In genomic region chr17:6110956-6111355, GRCm38 (mm10) we compare ENCODE assay signal across 12 mouse cellular contexts. TPM values are rescaled to one million over a fixed set of nuclear protein-coding genes. Genes with fewer than 3 reads are reported as not detected.
DNase-seq lines count a peak whose midpoint lies in the region; ATAC-seq and TF ChIP-seq lines count a peak whose summit lies in the region.
"Had no signal": no experiment of that assay in that cellular context is flagged by ENCODE, and none has a peak within 500 bp of the region (broad histone marks: within the 10 kb centered on the region; RNA-seq: fewer than 3 reads in every experiment).

No protein-coding gene starts in this region.

- H3K27ac ChIP-seq in hindbrain, embryonic 11.5 days (ENCODE audit: low read depth, low read length): no peak overlapping the region
- H3K27ac ChIP-seq in hindbrain, embryonic 14.5 days: no peak overlapping the region
- H3K27ac ChIP-seq: hindbrain, embryonic 12.5 days; liver, embryonic 12.5 days had no signal

- no peak overlapping the region for H3K4me2 ChIP-seq in hindbrain, embryonic 11.5 days (replicated peaks; ENCODE audit: low read depth, low read length)
- H3K4me2 ChIP-seq in hindbrain, embryonic 14.5 days (replicated peaks): no peak overlapping the region
- H3K4me2 ChIP-seq: hindbrain, embryonic 12.5 days; liver, embryonic 12.5 days had no signal

- 84% methylated on average over 3 of the region's 3 CpGs for WGBS in hindbrain, embryonic 11.5 days
- WGBS in hindbrain, embryonic 14.5 days: 81% methylated on average over 3 of the region's 3 CpGs

- H3K27me3 ChIP-seq in hindbrain, embryonic 11.5 days (ENCODE audit: control insufficient read depth, insufficient read depth, low read length): no peaks in the 10 kb centered on the region
- H3K27me3 ChIP-seq in hindbrain, embryonic 14.5 days (ENCODE audit: control insufficient read depth, insufficient read depth, low read length): no peaks in the 10 kb centered on the region
- H3K27me3 ChIP-seq: hindbrain, embryonic 12.5 days had no signal

- 0 out of 2 replicates have a peak, but pooled peaks have one; percentile 8 for TF ChIP-seq CTCF in brain, embryonic 14.5 days (IDR thresholded peaks at IDR 0.05; ENCODE audit: borderline replicate concordance, extremely low read depth, insufficient read depth, insufficient read length)

- no peak overlapping the region for H3K4me3 ChIP-seq in hindbrain, embryonic 11.5 days (ENCODE audit: low read depth, low read length)
- no peak overlapping the region for H3K4me3 ChIP-seq in hindbrain, embryonic 14.5 days (replicated peaks; ENCODE audit: low read length)
- H3K4me3 ChIP-seq: hindbrain, embryonic 12.5 days; liver, embryonic 12.5 days had no signal

- TF ChIP-seq POLR2A in brain, embryonic 14.5 days (IDR thresholded peaks at IDR 0.05; ENCODE audit: borderline replicate concordance, extremely low read depth, insufficient read depth, insufficient read length, poor library complexity, severe bottlenecking): no peak

- no peak overlapping the region for H3K9ac ChIP-seq in hindbrain, embryonic 11.5 days (ENCODE audit: low read depth, low read length)
- H3K9ac ChIP-seq in hindbrain, embryonic 14.5 days: no peak overlapping the region
- H3K9ac ChIP-seq: hindbrain, embryonic 12.5 days; liver, embryonic 12.5 days had no signal

- no peaks in the 10 kb centered on the region for H3K9me3 ChIP-seq in hindbrain, embryonic 11.5 days (ENCODE audit: control insufficient read depth, low read length)
- no peaks in the 10 kb centered on the region for H3K9me3 ChIP-seq in hindbrain, embryonic 14.5 days (ENCODE audit: control insufficient read depth, low read length)
- H3K9me3 ChIP-seq: hindbrain, embryonic 12.5 days; liver, embryonic 12.5 days had no signal

- DNase-seq in adrenal gland, postnatal 10 days: peak; percentile 24
- no peak for DNase-seq in adrenal gland, adult 8-10 months
- DNase-seq in hindbrain, embryonic 11.5 days (ENCODE audit: low spot score): peak; percentile 18
- DNase-seq in hindbrain, embryonic 14.5 days (ENCODE audit: low spot score): no peak
- DNase-seq in 416B (ENCODE audit: low read depth) (peak; percentile 68), MN1 (ENCODE audit: low spot score) (no peak)
- peak; percentile 37 for DNase-seq in brain, embryonic 14.5 days (ENCODE audit: low read depth)
- DNase-seq in right cerebral cortex, postnatal 36 days (ENCODE audit: low spot score in 2 of 2): no peak
- DNase-seq: kidney, postnatal 10 days; right cerebral cortex, adult 18-20 months had no signal

- ATAC-seq in hindbrain, embryonic 11.5 days (ENCODE audit: low FRiP score): no peak
- no peak for ATAC-seq in hindbrain, embryonic 14.5 days (ENCODE audit: low FRiP score)
- ATAC-seq: liver, embryonic 12.5 days had no signal

- H3K4me1 ChIP-seq in hindbrain, embryonic 11.5 days (replicated peaks; ENCODE audit: control insufficient read depth, insufficient read depth, low read length): no peaks in the 10 kb centered on the region; the same call in 1 of the 2 replicates
- peaks cover 22% of the 10 kb centered on the region for H3K4me1 ChIP-seq in hindbrain, embryonic 14.5 days (replicated peaks; ENCODE audit: control insufficient read depth, insufficient read depth, low read length)

- no peaks in the 10 kb centered on the region for H3K36me3 ChIP-seq in hindbrain, embryonic 11.5 days (ENCODE audit: control insufficient read depth, insufficient read depth, low read length)
- peaks cover 17% of the 10 kb centered on the region; the same call in 1 of the 2 replicates for H3K36me3 ChIP-seq in hindbrain, embryonic 14.5 days (replicated peaks; ENCODE audit: control insufficient read depth, insufficient read depth)
- H3K36me3 ChIP-seq: liver, embryonic 12.5 days had no signal

RNA-seq across cellular contexts. Expression of gene Tulp4, which starts 4.7 kb away (rescaled TPM):
- total RNA-seq in adrenal gland, postnatal 10 days (2021): 10 to 100 TPM; 66.8 to 82.4 TPM
- 100 to 1,000 TPM in 2 of 4 experiments, 10 to 100 TPM in 2; 86.9 to 123 (median 107) TPM for total RNA-seq in adrenal gland, adult 8-10 months (2022)
- 129 and 178 TPM in 2 replicates for polyA plus RNA-seq in hindbrain, embryonic 11.5 days (2014; fragmentation: Nextera tagmentation; extraction: Ambion mirVana)
- polyA plus RNA-seq in hindbrain, embryonic 14.5 days (2014; fragmentation: Nextera tagmentation; extraction: Ambion mirVana): 164 and 177 TPM in 2 replicates
- 140 and 178 TPM in 2 replicates for polyA plus RNA-seq in brain, embryonic 14.5 days (2012; rRNA removed)

RNA-seq across cellular contexts. Expression of gene Gtf2h5, which starts 31.4 kb away (rescaled TPM):
- 10 to 100 TPM; 90.9 to 96.9 TPM for total RNA-seq in adrenal gland, postnatal 10 days (2021)
- total RNA-seq in adrenal gland, adult 8-10 months (2022): 10 to 100 TPM; 72.6 to 91.7 (median 76.8) TPM
- polyA plus RNA-seq in hindbrain, embryonic 11.5 days (2014; fragmentation: Nextera tagmentation; extraction: Ambion mirVana): 160 and 167 TPM in 2 replicates
- polyA plus RNA-seq in hindbrain, embryonic 14.5 days (2014; fragmentation: Nextera tagmentation; extraction: Ambion mirVana): 204 and 214 TPM in 2 replicates
- polyA plus RNA-seq in brain, embryonic 14.5 days (2012; rRNA removed): 88.8 and 95.2 TPM in 2 replicates

RNA-seq across cellular contexts. Expression of gene Serac1, which starts 31.4 kb away (rescaled TPM):
- total RNA-seq in adrenal gland, postnatal 10 days (2021): 1 to 10 TPM; 5.4 to 8.2 TPM
- total RNA-seq in adrenal gland, adult 8-10 months (2022): 10 to 100 TPM in 2 of 4 experiments, 1 to 10 TPM in 2; 8.9 to 10.6 (median 9.9) TPM
- 8.0 TPM in 2 replicates for polyA plus RNA-seq in hindbrain, embryonic 11.5 days (2014; fragmentation: Nextera tagmentation; extraction: Ambion mirVana)
- 10.7 and 13.6 TPM in 2 replicates for polyA plus RNA-seq in hindbrain, embryonic 14.5 days (2014; fragmentation: Nextera tagmentation; extraction: Ambion mirVana)
- polyA plus RNA-seq in brain, embryonic 14.5 days (2012; rRNA removed): 25.6 and 27.3 TPM in 2 replicates

Comparison
In these comparisons a context has a peak if more than half of its experiments do, and no peak if none do; other contexts are left out.
1. DNase-seq: peak in adrenal gland, postnatal 10 days (single experiment), hindbrain, embryonic 11.5 days (single experiment), 416B (single experiment) and brain, embryonic 14.5 days (single experiment); none in adrenal gland, adult 8-10 months (single experiment), hindbrain, embryonic 14.5 days (single experiment), MN1 (single experiment) and right cerebral cortex, postnatal 36 days (0 of 2).